Mouse (Mus musculus): ENCODE data around the gene AI837181. TPM values are rescaled to one million over a fixed set of nuclear protein-coding genes. Genes with fewer than 3 reads are reported as not detected.

The AI837181 gene
- polyA plus RNA-seq, 1 experiment from 2014 or later = 63.6 TPM

GRCm38 (mm10) chr19:5447515-5448353, 22.8 kb downstream of the AI837181 start, which contains the start of gene Fosl1:
Gene Fosl1, plus strand, starts transcription at chr19:5447547.
- no peak for TF ChIP-seq CTCF (IDR thresholded peaks at IDR 0.05)
- no peak for TF ChIP-seq EP300 (IDR thresholded peaks at IDR 0.05)
- Histone ChIP-seq H3K36me3 (ENCODE audit: insufficient read depth, low read length) (no peaks in the 10 kb centered on the region), H3K4me1 (ENCODE audit: insufficient read depth, low read depth, low read length) (peaks cover 7% of the 10 kb centered on the region; the same call in 1 of the 2 replicates), H3K4me2 (replicated peaks; ENCODE audit: low read depth, low read length) (peak within 1 kb of the TSS; percentile 85), H3K27ac (ENCODE audit: low read length) (no peak within 1 kb of the TSS), H3K9ac (replicated peaks; ENCODE audit: low read depth) (no peak within 1 kb of the TSS), H3K4me3 (ENCODE audit: low read depth, low read length) (peak within 1 kb of the TSS; percentile 44), H3K27me3 (replicated peaks; ENCODE audit: insufficient read depth, low read length) (peaks cover 10% of the 10 kb centered on the region), H3K9me3 (ENCODE audit: low read length) (no peaks in the 10 kb centered on the region)
- DNase-seq (ENCODE audit: low spot score) = peak; percentile 81
- ATAC-seq = peak; percentile 75
- WGBS = under 1% methylated on average over 64 of the region's 70 CpGs

GRCm38 (mm10) chr19:5448354-5449150, 23.6 kb downstream of the AI837181 start:
- ATAC-seq (peak; percentile 37), DNase-seq (ENCODE audit: low spot score) (peak; percentile 44)
- peaks cover 10% of the 10 kb centered on the region for H3K27me3 ChIP-seq (replicated peaks; ENCODE audit: insufficient read depth, low read length)
- no peak overlapping the region for H3K27ac ChIP-seq (ENCODE audit: low read length)
- TF ChIP-seq CTCF (IDR thresholded peaks at IDR 0.05) (no peak), EP300 (IDR thresholded peaks at IDR 0.05) (no peak)
- H3K4me3 ChIP-seq (ENCODE audit: low read depth, low read length) = peak overlapping the region; percentile 44
- no peak overlapping the region for H3K9ac ChIP-seq (replicated peaks; ENCODE audit: low read depth)
- no peaks in the 10 kb centered on the region for H3K36me3 ChIP-seq (ENCODE audit: insufficient read depth, low read length)
- peaks cover 7% of the 10 kb centered on the region; the same call in 1 of the 2 replicates for H3K4me1 ChIP-seq (ENCODE audit: insufficient read depth, low read depth, low read length)
- WGBS = 4% methylated on average over 33 of the region's 36 CpGs
- peak overlapping the region; percentile 85 for H3K4me2 ChIP-seq (replicated peaks; ENCODE audit: low read depth, low read length)
- no peaks in the 10 kb centered on the region for H3K9me3 ChIP-seq (ENCODE audit: low read length)

- Histone ChIP-seq H3K27me3 (replicated peaks; ENCODE audit: insufficient read depth, low read length) (peaks cover 10% of the 10 kb centered on the region), H3K27ac (ENCODE audit: low read length) (no peak overlapping the region), H3K4me3 (ENCODE audit: low read depth, low read length) (no peak overlapping the region), H3K4me2 (replicated peaks; ENCODE audit: low read depth, low read length) (no peak overlapping the region), H3K9me3 (ENCODE audit: low read length) (no peaks in the 10 kb centered on the region), H3K9ac (replicated peaks; ENCODE audit: low read depth) (no peak overlapping the region), H3K4me1 (ENCODE audit: insufficient read depth, low read depth, low read length) (peaks cover 7% of the 10 kb centered on the region; the same call in 1 of the 2 replicates), H3K36me3 (ENCODE audit: insufficient read depth, low read length) (no peaks in the 10 kb centered on the region)
- 82% methylated on average over 3 of the region's 3 CpGs for WGBS
- ATAC-seq (no peak), DNase-seq (ENCODE audit: low spot score) (no peak)
- no peak for TF ChIP-seq EP300 (IDR thresholded peaks at IDR 0.05)
- TF ChIP-seq CTCF (IDR thresholded peaks at IDR 0.05) = no peak
These were observed 24.7 kb downstream of the AI837181 start for GRCm38 (mm10) chr19:5449673-5450072.

- no peak overlapping the region for H3K4me3 ChIP-seq (ENCODE audit: low read depth, low read length)
- H3K9me3 ChIP-seq (ENCODE audit: low read length) = no peaks in the 10 kb centered on the region
- H3K36me3 ChIP-seq (ENCODE audit: insufficient read depth, low read length) = no peaks in the 10 kb centered on the region
- peaks cover 10% of the 10 kb centered on the region for H3K27me3 ChIP-seq (replicated peaks; ENCODE audit: insufficient read depth, low read length)
- H3K4me2 ChIP-seq (replicated peaks; ENCODE audit: low read depth, low read length) = no peak overlapping the region
- no peak for DNase-seq (ENCODE audit: low spot score)
- peaks cover 17% of the 10 kb centered on the region for H3K4me1 ChIP-seq (ENCODE audit: insufficient read depth, low read depth, low read length)
- H3K9ac ChIP-seq (replicated peaks; ENCODE audit: low read depth) = no peak overlapping the region
- ATAC-seq = no peak
- TF ChIP-seq EP300 (IDR thresholded peaks at IDR 0.05) = no peak
- no peak for TF ChIP-seq CTCF (IDR thresholded peaks at IDR 0.05)
- H3K27ac ChIP-seq (ENCODE audit: low read length) = no peak overlapping the region
- WGBS = 70% methylated on average over 6 of the region's 6 CpGs
These were observed 26.8 kb downstream of the AI837181 start for GRCm38 (mm10) chr19:5451766-5452165.

- ATAC-seq (no peak), DNase-seq (ENCODE audit: low spot score) (no peak)
- 52% methylated on average over 12 of the region's 12 CpGs for WGBS
- Histone ChIP-seq H3K27ac (ENCODE audit: low read length) (no peak overlapping the region), H3K9ac (replicated peaks; ENCODE audit: low read depth) (0 out of 2 replicates have a peak overlapping the region, but pooled peaks have one; percentile 3), H3K4me1 (ENCODE audit: insufficient read depth, low read depth, low read length) (peaks cover 12% of the 10 kb centered on the region), H3K4me3 (ENCODE audit: low read depth, low read length) (peak overlapping the region; percentile 79), H3K36me3 (ENCODE audit: insufficient read depth, low read length) (no peaks in the 10 kb centered on the region), H3K9me3 (ENCODE audit: low read length) (no peaks in the 10 kb centered on the region), H3K4me2 (replicated peaks; ENCODE audit: low read depth, low read length) (peak overlapping the region; percentile 98), H3K27me3 (replicated peaks; ENCODE audit: insufficient read depth, low read length) (no peaks in the 10 kb centered on the region)
- TF ChIP-seq EP300 (IDR thresholded peaks at IDR 0.05) (no peak), CTCF (IDR thresholded peaks at IDR 0.05) (no peak)
These were observed 30.1 kb downstream of the AI837181 start for GRCm38 (mm10) chr19:5455037-5455436.

GRCm38 (mm10) chr19:5455568-5455967, 30.6 kb downstream of the AI837181 start:
- H3K9ac ChIP-seq (replicated peaks; ENCODE audit: low read depth) = 0 out of 2 replicates have a peak overlapping the region, but pooled peaks have one; percentile 74
- H3K4me2 ChIP-seq (replicated peaks; ENCODE audit: low read depth, low read length) = peak overlapping the region; percentile 98
- H3K4me1 ChIP-seq (ENCODE audit: insufficient read depth, low read depth, low read length) = peaks cover 13% of the 10 kb centered on the region
- ATAC-seq (no peak), DNase-seq (ENCODE audit: low spot score) (no peak)
- TF ChIP-seq CTCF (IDR thresholded peaks at IDR 0.05) (no peak), EP300 (IDR thresholded peaks at IDR 0.05) (no peak)
- 48% methylated on average over 8 of the region's 8 CpGs for WGBS
- peak overlapping the region; percentile 79 for H3K4me3 ChIP-seq (ENCODE audit: low read depth, low read length)
- no peaks in the 10 kb centered on the region for H3K36me3 ChIP-seq (ENCODE audit: insufficient read depth, low read length)
- H3K9me3 ChIP-seq (ENCODE audit: low read length) = no peaks in the 10 kb centered on the region
- peak overlapping the region; percentile 92 for H3K27ac ChIP-seq (ENCODE audit: low read length)
- no peaks in the 10 kb centered on the region for H3K27me3 ChIP-seq (replicated peaks; ENCODE audit: insufficient read depth, low read length)

All from lung, postnatal 0 days (tissue).